Mouse (Mus musculus) cerebellum, adult (tissue): ENCODE measurements around the gene Vps33a.
A peak's percentile ranks its signal among the peaks of the same experiment; 100 is the strongest.
"Not testable (repeated sequence)": the region's sequence is repeated elsewhere in the genome, so short reads cannot be mapped to it uniquely, and the experiment has no call there.

ENCODE experiments used
- ATAC-seq: cut with Nextera tagmentation; 2 replicates; pipeline ENCODE4 v1.9.2; 2017; ENCODE audit warnings: mild to moderate bottlenecking, moderate library complexity, mixed read lengths; ENCODE audit not compliant: insufficient number of reproducible peaks, low FRiP score, low TSS enrichment

The Vps33a gene

DNA sequence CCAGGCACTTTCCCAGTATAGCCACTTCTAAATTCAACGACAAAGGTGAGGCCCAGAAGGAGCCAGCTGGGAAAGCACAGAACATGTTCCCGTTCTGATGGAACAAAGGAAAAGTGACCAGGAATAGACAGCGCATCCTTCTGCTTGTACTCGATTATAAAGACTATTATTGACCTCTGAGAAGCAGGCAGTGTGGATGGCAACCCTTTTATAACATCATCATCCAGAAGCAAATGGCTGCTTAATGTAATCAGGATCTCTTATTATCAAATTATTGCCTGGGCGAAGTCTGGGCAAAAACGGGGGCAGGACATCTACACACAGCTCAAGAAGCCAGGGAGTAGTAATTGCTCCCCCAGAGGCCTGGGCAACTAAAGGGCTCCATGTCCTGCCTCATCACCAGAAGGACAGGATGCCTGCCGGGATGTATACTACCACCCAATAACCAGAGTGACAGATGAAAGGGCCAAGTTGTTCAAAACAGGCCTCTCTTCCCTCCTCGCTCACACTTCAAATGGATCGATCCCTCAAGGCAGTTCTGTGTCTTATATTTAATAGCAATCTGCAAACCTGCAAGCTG, 46.8 kb downstream of the Vps33a start:
- ATAC-seq = no peak

DNA sequence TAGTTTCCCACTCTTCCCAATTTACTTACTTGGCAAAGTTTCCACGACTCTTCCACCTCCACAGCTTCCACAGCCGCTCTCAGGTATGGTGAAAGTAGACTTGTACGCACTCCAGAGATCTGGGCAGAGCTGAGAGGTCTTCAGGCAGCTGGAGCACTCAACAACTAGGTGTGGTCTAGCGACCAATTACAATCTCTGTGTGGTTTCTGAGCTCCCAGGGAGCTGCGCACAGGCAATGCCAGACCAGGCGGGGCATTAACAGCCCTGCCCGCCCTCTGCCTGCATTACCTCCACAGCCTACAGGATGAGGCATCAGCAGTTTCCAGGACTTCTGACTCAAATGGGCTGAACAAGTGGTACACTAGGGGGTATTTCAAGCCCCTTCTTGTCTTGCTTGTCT, 47.6 kb downstream of the Vps33a start, which contains the start of gene Gm49027:
Gm49027 (minus strand) TSS at position 208 of the 400 bp plus-strand sequence.
- no peak for ATAC-seq

DNA sequence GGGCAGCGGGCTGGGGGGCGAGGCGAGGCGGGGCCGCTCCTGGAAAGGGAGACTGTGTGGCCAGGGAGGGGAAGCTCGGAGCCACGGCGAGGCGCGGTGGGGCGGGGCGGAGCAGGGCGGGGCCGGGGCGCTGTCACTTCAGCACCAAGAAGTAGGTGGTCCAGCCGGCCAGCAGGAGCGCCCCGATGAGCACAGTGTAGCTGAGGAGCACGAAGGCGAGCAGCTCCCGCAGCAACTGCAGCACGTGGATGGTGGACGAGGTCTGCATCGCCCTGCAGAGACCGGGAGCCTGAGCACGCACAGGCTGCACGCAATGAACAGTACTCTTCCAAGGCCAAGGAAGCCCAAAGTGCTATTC, 48.5 kb downstream of the Vps33a start:
- no peak for ATAC-seq

DNA sequence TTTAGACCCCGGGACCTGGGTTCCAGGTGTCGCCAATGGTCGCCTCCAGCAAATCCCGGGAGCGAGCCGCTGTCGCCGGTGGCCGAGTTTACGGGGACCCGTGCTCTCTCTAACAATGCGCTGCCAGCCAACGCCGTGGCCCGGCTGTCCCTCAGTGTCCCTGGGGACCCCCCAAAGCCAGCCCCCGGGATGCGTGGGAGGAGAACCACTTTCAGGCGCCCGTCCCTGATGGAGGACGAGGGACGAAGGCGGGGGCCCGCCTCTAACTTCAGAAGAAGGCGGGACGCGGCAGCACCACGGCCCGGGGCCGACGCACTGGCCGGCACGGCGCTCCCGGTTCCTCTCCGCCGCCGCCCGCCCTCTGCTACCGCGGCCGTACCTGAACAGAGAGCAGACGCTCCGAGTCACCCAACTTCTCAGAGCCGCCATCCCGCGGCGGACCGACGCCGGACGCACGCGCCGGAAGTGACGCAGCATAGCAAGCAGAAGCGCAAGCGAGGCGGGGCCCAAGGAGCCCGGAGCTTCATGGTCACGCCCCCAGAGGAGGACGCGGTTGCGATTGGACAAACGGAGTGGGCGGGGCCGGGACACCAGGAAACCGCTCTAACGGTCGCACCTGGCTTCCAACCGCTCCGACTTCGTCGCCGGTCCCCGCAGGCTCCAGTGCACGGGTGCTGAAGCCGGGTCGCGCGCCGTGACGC, 49.0 kb downstream of the Vps33a start, which contains the start of gene Diablo:
Diablo (minus strand) TSS at position 485 of the 701 bp plus-strand sequence.
- peak; percentile 96 for ATAC-seq

DNA sequence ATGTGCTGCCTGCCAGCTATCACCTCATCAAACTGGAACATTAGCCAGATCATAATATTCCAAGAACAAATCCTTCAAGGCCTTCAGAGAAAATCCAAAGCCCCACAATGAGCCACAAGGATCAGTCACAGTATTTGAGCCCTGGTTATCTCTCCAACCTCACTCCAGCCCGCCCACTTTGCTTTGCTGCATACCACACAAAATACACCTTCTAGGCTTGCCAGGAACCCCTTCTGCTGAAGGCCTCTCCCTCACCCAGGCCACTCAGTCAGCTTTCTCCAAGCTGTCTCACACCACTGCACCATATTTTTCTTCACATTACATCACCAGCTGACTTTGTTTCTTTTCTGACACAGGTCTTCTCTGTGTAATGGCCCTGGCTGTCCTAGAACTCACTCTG, 50.7 kb downstream of the Vps33a start:
- ATAC-seq = no peak

DNA sequence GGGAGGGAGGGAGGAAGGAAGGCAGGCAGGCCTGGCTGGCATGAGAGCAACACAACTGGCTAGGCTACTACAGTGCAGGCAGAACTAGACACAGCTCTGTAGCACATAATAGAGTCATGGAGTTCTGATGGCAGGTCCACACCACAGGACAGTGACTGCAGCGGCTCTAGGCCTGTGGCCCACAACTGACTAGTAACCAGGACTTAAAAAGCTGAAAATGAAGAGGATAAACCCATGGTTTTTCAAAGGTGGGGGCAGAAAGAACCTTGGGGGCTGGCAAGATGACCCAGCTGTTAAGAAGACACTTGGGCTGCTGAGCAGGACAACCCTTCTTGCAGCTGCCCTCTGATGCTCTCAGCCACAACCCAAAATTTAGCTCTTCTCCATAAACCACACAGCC, 51.2 kb downstream of the Vps33a start:
- ATAC-seq = no peak

DNA sequence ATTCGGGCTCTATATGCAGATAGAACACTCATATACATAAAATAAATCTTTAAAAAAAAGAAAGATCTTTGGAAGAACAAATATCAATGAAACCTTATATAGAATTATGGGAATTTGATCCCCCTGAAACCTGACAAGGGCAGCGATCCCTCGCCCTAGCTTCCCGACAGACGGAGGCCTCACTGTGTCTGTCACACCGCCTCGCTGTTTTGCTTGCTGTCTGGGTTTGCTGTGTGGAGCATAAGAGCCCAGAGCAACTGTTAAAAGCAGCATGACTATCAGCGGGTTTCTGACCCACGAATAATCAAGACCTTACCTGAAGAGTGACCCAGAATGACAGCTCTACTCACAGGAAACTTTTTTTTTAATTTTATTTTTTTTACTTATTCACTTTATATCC, 52.2 kb downstream of the Vps33a start:
- ATAC-seq = no peak

DNA sequence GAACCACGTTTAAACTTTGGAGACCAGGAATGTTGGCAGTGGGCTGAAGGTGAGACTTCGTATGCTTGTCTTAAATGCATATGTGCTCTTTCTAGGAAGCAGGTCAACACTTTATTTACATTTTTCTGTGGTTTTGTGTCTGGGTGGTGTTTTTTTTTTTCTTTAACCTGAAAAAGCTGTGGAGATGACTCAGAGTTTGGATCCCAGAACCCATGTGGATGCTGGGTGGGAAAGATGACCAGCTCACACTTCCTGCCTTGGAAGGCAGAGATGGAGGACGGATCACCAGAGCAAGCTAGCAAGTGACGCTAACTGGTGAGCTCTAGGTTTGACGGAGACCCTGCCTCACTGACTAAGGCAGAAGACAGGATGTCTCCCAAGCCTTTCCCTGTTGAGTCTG, 58.0 kb downstream of the Vps33a start:
- ATAC-seq = no peak

DNA sequence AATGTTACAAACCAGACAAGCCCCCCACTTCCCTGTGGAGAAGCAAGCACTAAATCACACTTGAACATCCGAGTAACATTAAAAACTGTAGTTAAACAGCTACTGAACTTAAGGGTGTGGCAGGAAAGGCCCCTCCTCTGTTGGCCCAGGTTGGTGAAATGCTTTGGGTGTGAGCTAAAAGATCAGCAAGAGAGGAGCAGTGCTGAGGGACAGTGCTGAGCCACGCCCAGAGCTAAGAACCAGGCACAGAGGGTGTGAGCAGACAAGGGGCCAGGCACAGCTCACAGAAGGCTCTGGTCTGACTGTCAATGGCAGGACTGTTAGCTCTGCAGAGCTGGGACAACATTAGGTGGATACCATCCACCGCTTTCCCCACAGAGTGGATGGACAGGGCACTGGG, 60.7 kb downstream of the Vps33a start:
- ATAC-seq = no peak

DNA sequence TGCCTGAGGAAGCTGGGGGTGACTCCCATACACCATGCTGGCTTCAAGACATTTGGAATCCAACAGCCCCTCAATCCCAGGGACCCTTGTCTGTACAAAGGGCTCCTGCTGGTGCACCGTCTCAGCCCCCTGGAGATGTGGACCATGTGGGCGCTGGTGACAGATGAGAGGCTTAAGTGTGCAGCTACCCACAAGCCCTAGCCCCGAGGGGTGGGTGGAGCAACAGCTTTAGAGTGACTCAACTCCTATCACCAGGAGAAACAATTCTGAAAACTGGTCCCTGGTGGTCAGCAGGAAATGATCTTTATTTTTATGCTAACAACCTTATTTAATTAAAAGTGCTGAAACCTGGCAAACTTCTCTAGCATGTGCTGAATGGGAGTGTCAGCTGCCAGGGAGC, 61.4 kb downstream of the Vps33a start:
- ATAC-seq = not testable (repeated sequence)

DNA sequence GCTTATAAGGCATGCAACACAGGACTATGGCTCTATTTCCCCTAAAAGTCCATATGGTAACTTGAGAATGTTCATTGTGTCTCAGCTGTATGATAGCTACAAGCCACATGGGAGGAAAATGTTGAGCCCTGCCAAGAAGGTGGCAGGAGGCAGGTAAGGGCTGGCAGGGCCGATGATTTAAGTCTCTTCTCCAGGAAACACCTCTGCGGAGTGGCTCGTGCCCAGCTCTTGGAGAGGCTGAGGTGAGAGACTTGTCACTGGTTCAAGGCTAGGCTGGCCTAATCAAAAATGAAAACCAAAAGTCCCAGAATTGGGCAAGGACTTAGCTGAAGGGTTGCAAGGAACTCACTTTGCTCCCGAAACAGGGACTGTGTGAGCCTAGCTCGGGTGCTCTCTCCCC, 62.7 kb downstream of the Vps33a start, which contains the start of gene B3gnt4:
B3gnt4 (plus strand) TSS at position 301 of the 400 bp plus-strand sequence.
- no peak for ATAC-seq

DNA sequence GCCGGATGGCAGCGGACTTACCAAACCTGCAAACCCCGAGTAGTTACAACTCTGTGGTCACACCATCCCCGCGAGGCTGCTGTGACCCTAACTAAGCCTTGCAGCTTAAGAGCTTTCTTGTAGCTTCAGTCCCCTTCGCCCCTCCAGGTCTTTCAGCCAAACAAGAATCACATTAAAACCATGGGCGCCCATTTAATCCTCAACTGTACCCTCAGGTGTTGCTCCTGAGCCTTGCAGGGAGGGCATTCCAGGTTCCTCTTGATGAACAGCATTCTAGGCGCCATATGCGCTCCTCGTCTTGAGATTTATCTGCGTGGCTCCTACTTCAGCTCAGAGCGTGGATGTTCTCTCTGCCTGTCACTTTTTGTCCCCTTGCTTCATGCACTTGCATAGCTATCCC, 63.9 kb downstream of the Vps33a start:
- no peak for ATAC-seq

DNA sequence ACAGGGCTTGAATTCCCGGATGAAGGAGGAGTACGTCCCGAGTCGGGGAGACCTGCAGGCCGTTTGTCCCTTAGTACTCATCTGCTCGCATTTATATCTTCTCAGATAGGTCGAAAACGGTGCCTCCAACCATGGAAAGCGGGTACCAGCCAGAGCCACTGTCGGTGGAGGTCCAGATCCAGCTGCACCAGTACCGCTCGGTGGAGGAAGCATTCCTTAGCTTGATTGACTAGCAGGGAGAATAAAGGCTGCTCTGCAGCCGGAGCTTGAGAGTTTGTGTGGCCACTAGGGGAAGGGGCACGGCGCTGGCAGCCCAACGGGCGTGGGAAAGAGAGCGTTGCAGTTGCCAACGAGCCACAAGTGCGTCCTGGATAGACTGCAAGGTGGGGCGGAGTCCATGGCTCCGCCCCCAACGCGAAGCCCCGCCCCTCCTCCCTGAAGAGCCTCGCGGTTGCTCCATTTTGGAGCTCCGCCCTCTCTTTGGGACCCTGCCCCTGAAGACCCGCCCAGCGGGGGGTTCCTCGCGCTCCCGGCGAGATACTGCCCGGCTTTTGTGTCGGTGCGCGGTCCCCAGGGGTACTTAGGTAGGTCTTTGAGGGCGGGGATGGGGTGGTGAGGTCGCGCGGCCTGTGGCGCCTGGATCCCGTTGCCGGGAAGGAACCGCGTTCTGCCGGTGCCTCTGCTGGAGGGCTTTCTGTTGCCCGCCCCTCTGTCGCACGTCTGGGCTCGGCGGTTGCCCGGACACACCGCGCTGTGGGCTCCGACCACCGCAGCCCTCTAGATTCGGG, 64.7 kb downstream of the Vps33a start:
- ATAC-seq = 0 out of 2 replicates have a peak, but pooled peaks have one; percentile 52

DNA sequence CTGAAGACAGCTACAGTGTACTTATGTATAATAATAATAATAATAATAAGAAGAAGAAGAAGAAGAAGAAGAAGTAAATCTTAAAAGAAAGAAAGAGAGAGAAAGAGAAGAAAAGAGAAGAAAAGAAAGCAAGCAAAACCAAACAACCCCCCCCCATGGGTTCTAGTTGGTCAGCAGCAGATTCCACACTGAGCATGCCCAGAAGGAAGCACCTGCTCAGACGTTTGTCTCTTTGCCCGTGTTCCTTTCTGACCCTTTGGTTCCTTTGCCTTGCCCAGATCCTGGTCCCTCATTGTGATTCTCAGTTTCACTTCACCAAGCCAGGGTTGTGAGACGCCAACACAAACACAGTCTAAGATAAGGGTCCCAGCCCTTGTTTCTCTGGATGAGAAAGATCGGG, 70.9 kb downstream of the Vps33a start:
- no peak for ATAC-seq

DNA sequence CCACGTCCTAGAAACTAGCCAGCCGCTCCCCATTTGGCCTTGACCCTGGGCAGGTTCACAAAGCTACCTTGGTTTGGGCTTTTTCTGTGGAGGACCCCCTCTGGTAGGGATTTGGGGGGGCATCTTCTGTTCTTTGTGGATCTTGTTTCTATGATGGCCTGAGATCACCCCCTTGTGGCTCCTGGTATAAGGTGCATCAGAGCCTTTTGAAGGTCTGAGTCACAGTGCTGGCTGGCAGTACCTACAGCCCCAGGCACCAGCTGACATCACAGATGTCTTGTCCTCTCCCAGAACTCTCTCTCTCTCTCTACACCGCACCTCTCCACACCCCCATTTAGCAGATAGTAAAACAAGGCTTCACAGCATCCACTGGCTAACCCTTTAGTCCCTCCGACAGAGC, 73.1 kb downstream of the Vps33a start:
- peak; percentile 74; the same call in 1 of the 2 replicates for ATAC-seq

DNA sequence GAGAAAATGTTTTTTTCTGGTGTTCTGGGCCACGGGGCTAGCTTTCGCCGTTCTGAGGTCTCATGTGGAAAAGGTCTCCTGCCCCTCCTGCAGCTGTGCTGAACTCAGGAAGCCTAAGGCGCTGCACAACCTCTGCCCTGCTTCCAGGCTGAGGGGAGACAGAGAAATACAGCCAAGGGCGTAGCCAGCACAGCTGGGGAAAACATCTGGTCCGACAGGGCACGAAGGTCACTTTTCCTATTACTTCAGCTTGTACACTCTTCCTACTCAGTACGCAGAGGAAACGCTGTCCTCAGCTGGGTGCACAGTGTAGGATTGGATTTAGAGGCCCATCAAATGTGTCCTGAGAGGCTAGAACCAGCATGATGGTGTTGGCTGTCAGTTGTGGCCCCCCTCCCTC, 82.9 kb downstream of the Vps33a start:
- no peak for ATAC-seq

DNA sequence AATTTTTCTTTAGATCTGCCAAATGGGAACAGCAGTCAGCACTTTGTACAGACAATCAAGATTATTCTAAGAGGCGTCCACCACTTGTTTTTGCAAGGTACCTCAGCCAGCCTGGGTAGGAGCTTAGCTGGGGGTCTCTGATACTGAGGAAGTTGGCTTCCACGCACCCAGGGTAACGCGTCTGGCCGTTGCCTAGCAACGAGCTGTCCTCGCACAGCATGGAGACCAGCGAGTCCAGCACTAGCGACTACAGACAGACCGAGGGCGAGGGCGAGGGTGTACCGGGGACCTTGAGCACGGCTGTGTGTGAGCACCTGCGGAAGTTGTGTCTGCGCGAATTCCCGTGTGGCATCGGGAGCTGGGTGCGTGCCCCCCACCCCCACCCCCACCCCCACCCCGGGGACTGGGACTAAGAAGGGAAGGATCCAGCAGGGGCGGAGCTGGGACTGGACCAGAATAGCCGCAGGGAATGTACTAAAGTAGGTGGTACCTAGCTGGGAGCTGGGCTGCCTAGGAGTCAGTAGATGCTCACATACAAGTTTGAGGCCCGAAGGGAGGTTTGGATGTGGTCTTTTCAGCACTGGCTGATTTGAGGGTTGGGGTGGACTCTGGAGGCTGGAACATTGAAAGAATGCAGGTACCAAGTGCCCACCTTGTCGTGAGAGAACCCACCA, 83.6 kb downstream of the Vps33a start, which contains the start of the genes Lrrc43 and Il31:
Lrrc43 (plus strand) TSS at position 194 of the 674 bp plus-strand sequence.
Il31 (minus strand) TSS at position 378 of the 674 bp plus-strand sequence.
- ATAC-seq = no peak

DNA sequence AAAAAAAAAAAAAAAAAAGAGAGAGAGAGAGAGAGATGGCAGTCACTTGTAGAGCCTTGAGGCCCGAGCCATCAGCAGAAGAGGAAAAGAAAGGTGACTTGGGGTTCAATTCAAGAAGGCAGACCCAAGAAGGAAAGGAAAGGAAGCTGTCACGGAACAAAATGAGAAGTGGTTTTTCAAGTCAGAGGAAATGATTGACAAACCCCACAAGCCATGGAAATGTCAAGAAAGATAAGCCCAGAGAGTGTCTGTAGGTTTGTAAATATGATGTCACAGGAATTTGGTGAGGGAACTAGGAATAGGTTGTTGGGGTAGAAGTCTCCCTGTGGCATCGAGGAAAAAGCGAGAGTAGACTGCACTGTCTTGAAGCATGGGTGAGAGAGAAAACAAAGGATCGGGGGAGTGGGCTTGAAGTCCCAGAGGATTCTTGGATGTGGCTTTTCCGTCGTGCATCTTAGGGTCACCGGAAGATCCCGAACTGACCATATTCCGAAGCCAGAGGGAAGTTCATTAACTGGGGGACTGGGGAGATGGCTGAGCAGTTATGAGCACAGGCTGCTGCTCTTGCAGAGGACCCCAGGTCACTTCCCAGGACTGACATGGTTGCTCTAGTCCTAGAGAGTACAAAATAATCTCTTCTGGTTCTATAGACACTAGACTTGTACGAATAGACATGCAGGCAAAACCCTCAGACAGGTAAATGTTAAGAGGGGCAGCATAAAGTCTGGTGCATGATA, 85.0 kb downstream of the Vps33a start:
- ATAC-seq = no peak
